Mouse (Mus musculus): ENCODE data around the gene Ppfia1. TPM values are rescaled to one million over a fixed set of nuclear protein-coding genes. Genes with fewer than 3 reads are reported as not detected.

Ppfia1 gene
- total and polyA plus RNA-seq, 2 experiments from 2014 or later: 18.6 to 43.5 TPM

- no peaks in the 10 kb centered on the region for H3K27me3 ChIP-seq (ENCODE audit: control insufficient read depth, insufficient read depth, low read length)
- no peak overlapping the region for H3K4me2 ChIP-seq (ENCODE audit: low read depth, low read length)
- TF ChIP-seq CTCF (IDR thresholded peaks at IDR 0.05; ENCODE audit: low read depth) (no peak), EP300 (IDR thresholded peaks at IDR 0.05; ENCODE audit: low read depth) (no peak)
- peaks cover 14% of the 10 kb centered on the region; the same call in 1 of the 2 replicates for H3K36me3 ChIP-seq (replicated peaks; ENCODE audit: control insufficient read depth, insufficient read depth, low read length)
- 77% methylated on average over 3 of the region's 3 CpGs for WGBS
- no peak overlapping the region for H3K9ac ChIP-seq (replicated peaks; ENCODE audit: low read depth, low read length)
- DNase-seq (ENCODE audit: low spot score): no peak
- ATAC-seq (ENCODE audit: insufficient read depth, low read depth): no peak
- no peak overlapping the region for H3K27ac ChIP-seq (ENCODE audit: low read depth)
- H3K4me1 ChIP-seq (ENCODE audit: control insufficient read depth, insufficient read depth): peaks cover 33% of the 10 kb centered on the region
- H3K4me3 ChIP-seq (ENCODE audit: low read depth, low read length): no peak overlapping the region
- no peaks in the 10 kb centered on the region for H3K9me3 ChIP-seq (replicated peaks; ENCODE audit: control insufficient read depth, low read length)
Observed at GRCm38 (mm10) chr7:144536367-144536766, 17.2 kb downstream of the Ppfia1 start.

- WGBS: 44% methylated on average over 3 of the region's 3 CpGs
- no peak for DNase-seq (ENCODE audit: low spot score)
- TF ChIP-seq EP300 (IDR thresholded peaks at IDR 0.05; ENCODE audit: low read depth) (no peak), CTCF (IDR thresholded peaks at IDR 0.05; ENCODE audit: low read depth) (no peak)
- H3K27ac ChIP-seq (ENCODE audit: low read depth): no peak overlapping the region
- no peak for ATAC-seq (ENCODE audit: insufficient read depth, low read depth)
- H3K27me3 ChIP-seq (ENCODE audit: control insufficient read depth, insufficient read depth, low read length): no peaks in the 10 kb centered on the region
- H3K4me2 ChIP-seq (ENCODE audit: low read depth, low read length): no peak overlapping the region
- H3K36me3 ChIP-seq (replicated peaks; ENCODE audit: control insufficient read depth, insufficient read depth, low read length): 0 out of 2 replicates have a peak, but pooled peaks cover 4% of the 10 kb centered on the region
- H3K4me1 ChIP-seq (ENCODE audit: control insufficient read depth, insufficient read depth): peaks cover 44% of the 10 kb centered on the region
- no peak overlapping the region for H3K4me3 ChIP-seq (ENCODE audit: low read depth, low read length)
- H3K9me3 ChIP-seq (replicated peaks; ENCODE audit: control insufficient read depth, low read length): no peaks in the 10 kb centered on the region
- H3K9ac ChIP-seq (replicated peaks; ENCODE audit: low read depth, low read length): no peak overlapping the region
Observed at GRCm38 (mm10) chr7:144534773-144535172, 18.8 kb downstream of the Ppfia1 start.

GRCm38 (mm10) chr7:144531585-144532378 lies 21.7 kb downstream of the Ppfia1 start:
- Histone ChIP-seq H3K27ac (ENCODE audit: low read depth) (no peak overlapping the region), H3K9me3 (replicated peaks; ENCODE audit: control insufficient read depth, low read length) (no peaks in the 10 kb centered on the region), H3K27me3 (ENCODE audit: control insufficient read depth, insufficient read depth, low read length) (no peaks in the 10 kb centered on the region), H3K36me3 (replicated peaks; ENCODE audit: control insufficient read depth, insufficient read depth, low read length) (0 out of 2 replicates have a peak, but pooled peaks cover 4% of the 10 kb centered on the region), H3K4me3 (ENCODE audit: low read depth, low read length) (no peak overlapping the region), H3K4me1 (ENCODE audit: control insufficient read depth, insufficient read depth) (peaks cover 21% of the 10 kb centered on the region; the same call in 1 of the 2 replicates), H3K4me2 (ENCODE audit: low read depth, low read length) (no peak overlapping the region), H3K9ac (replicated peaks; ENCODE audit: low read depth, low read length) (no peak overlapping the region)
- TF ChIP-seq CTCF (IDR thresholded peaks at IDR 0.05; ENCODE audit: low read depth) (no peak), EP300 (IDR thresholded peaks at IDR 0.05; ENCODE audit: low read depth) (no peak)
- DNase-seq (ENCODE audit: low spot score) (no peak), ATAC-seq (ENCODE audit: insufficient read depth, low read depth) (no peak)
- WGBS: 54% methylated on average over 7 of the region's 7 CpGs

- WGBS: 53% methylated on average over 3 of the region's 3 CpGs
- no peak overlapping the region for H3K27ac ChIP-seq (ENCODE audit: low read depth)
- no peak for TF ChIP-seq CTCF (IDR thresholded peaks at IDR 0.05; ENCODE audit: low read depth)
- no peak for TF ChIP-seq EP300 (IDR thresholded peaks at IDR 0.05; ENCODE audit: low read depth)
- no peak overlapping the region for H3K4me2 ChIP-seq (ENCODE audit: low read depth, low read length)
- H3K9ac ChIP-seq (replicated peaks; ENCODE audit: low read depth, low read length): no peak overlapping the region
- no peak overlapping the region for H3K4me3 ChIP-seq (ENCODE audit: low read depth, low read length)
- peaks cover 23% of the 10 kb centered on the region; the same call in 1 of the 2 replicates for H3K4me1 ChIP-seq (ENCODE audit: control insufficient read depth, insufficient read depth)
- H3K36me3 ChIP-seq (replicated peaks; ENCODE audit: control insufficient read depth, insufficient read depth, low read length): no peaks in the 10 kb centered on the region
- H3K9me3 ChIP-seq (replicated peaks; ENCODE audit: control insufficient read depth, low read length): no peaks in the 10 kb centered on the region
- no peaks in the 10 kb centered on the region for H3K27me3 ChIP-seq (ENCODE audit: control insufficient read depth, insufficient read depth, low read length)
- DNase-seq (ENCODE audit: low spot score) (no peak), ATAC-seq (ENCODE audit: insufficient read depth, low read depth) (no peak)
Observed at GRCm38 (mm10) chr7:144529851-144530250, 23.7 kb downstream of the Ppfia1 start.

GRCm38 (mm10) chr7:144527723-144528221 lies 25.8 kb downstream of the Ppfia1 start:
- Histone ChIP-seq H3K4me2 (ENCODE audit: low read depth, low read length) (no peak overlapping the region), H3K9ac (replicated peaks; ENCODE audit: low read depth, low read length) (no peak overlapping the region), H3K36me3 (replicated peaks; ENCODE audit: control insufficient read depth, insufficient read depth, low read length) (no peaks in the 10 kb centered on the region), H3K27me3 (ENCODE audit: control insufficient read depth, insufficient read depth, low read length) (no peaks in the 10 kb centered on the region), H3K4me3 (ENCODE audit: low read depth, low read length) (no peak overlapping the region), H3K9me3 (replicated peaks; ENCODE audit: control insufficient read depth, low read length) (no peaks in the 10 kb centered on the region), H3K4me1 (ENCODE audit: control insufficient read depth, insufficient read depth) (peaks cover 32% of the 10 kb centered on the region; the same call in 1 of the 2 replicates), H3K27ac (ENCODE audit: low read depth) (no peak overlapping the region)
- 50% methylated on average over 1 of the region's 1 CpGs for WGBS
- ATAC-seq (ENCODE audit: insufficient read depth, low read depth) (no peak), DNase-seq (ENCODE audit: low spot score) (no peak)
- no peak for TF ChIP-seq EP300 (IDR thresholded peaks at IDR 0.05; ENCODE audit: low read depth)
- TF ChIP-seq CTCF (IDR thresholded peaks at IDR 0.05; ENCODE audit: low read depth): no peak

Data from heart, postnatal 0 days (tissue).